Mouse (Mus musculus): Measurements from ENCODE around the gene Golga3. TPM values are rescaled to one million over a fixed set of nuclear protein-coding genes. Genes with fewer than 3 reads are reported as not detected.
A peak's percentile ranks its signal among the peaks of the same experiment; 100 is the strongest.

Golga3 gene
- polyA plus RNA-seq, 1 experiment from 2014 or later = 22.0 TPM

GRCm38 (mm10) chr5:110225056-110225455 is 48.6 kb downstream of the Golga3 start:
- H3K36me3 ChIP-seq (ENCODE audit: control insufficient read depth, insufficient read depth, low read length) = peaks cover 18% of the 10 kb centered on the region
- peaks cover 2% of the 10 kb centered on the region for H3K4me1 ChIP-seq (ENCODE audit: control insufficient read depth, insufficient read depth, low read length)
- 84% methylated on average over 3 of the region's 3 CpGs for WGBS
- no peaks in the 10 kb centered on the region for H3K27me3 ChIP-seq (ENCODE audit: control insufficient read depth, insufficient read depth, low read length)
- H3K4me3 ChIP-seq (replicated peaks; ENCODE audit: low read length) = no peak overlapping the region
- H3K27ac ChIP-seq (ENCODE audit: low read length) = no peak overlapping the region
- H3K4me2 ChIP-seq (ENCODE audit: low read depth, low read length) = no peak overlapping the region
- ATAC-seq (ENCODE audit: insufficient read depth, low FRiP score) = no peak
- no peak overlapping the region for H3K9ac ChIP-seq (ENCODE audit: low read length)
- no peaks in the 10 kb centered on the region for H3K9me3 ChIP-seq (replicated peaks; ENCODE audit: control insufficient read depth, low read length)

GRCm38 (mm10) chr5:110227336-110227883 is 50.9 kb downstream of the Golga3 start:
- Histone ChIP-seq H3K9ac (ENCODE audit: low read length) (no peak overlapping the region), H3K27me3 (ENCODE audit: control insufficient read depth, insufficient read depth, low read length) (no peaks in the 10 kb centered on the region), H3K27ac (ENCODE audit: low read length) (no peak overlapping the region), H3K36me3 (ENCODE audit: control insufficient read depth, insufficient read depth, low read length) (no peaks in the 10 kb centered on the region), H3K9me3 (replicated peaks; ENCODE audit: control insufficient read depth, low read length) (no peaks in the 10 kb centered on the region), H3K4me2 (ENCODE audit: low read depth, low read length) (no peak overlapping the region), H3K4me1 (ENCODE audit: control insufficient read depth, insufficient read depth, low read length) (peaks cover 13% of the 10 kb centered on the region), H3K4me3 (replicated peaks; ENCODE audit: low read length) (no peak overlapping the region)
- ATAC-seq (ENCODE audit: insufficient read depth, low FRiP score) = no peak
- WGBS = 42% methylated on average over 1 of the region's 1 CpGs

- Histone ChIP-seq H3K9ac (ENCODE audit: low read length) (peak overlapping the region; percentile 97), H3K27ac (ENCODE audit: low read length) (peak overlapping the region; percentile 98), H3K27me3 (ENCODE audit: control insufficient read depth, insufficient read depth, low read length) (no peaks in the 10 kb centered on the region), H3K9me3 (replicated peaks; ENCODE audit: control insufficient read depth, low read length) (no peaks in the 10 kb centered on the region), H3K4me1 (ENCODE audit: control insufficient read depth, insufficient read depth, low read length) (peaks cover 19% of the 10 kb centered on the region), H3K36me3 (ENCODE audit: control insufficient read depth, insufficient read depth, low read length) (no peaks in the 10 kb centered on the region), H3K4me2 (ENCODE audit: low read depth, low read length) (peak overlapping the region; percentile 72), H3K4me3 (replicated peaks; ENCODE audit: low read length) (peak overlapping the region; percentile 68)
- WGBS = 6% methylated on average over 8 of the region's 8 CpGs
- no peak for ATAC-seq (ENCODE audit: insufficient read depth, low FRiP score)
Measured at GRCm38 (mm10) chr5:110230401-110230779, 53.9 kb downstream of the Golga3 start.

GRCm38 (mm10) chr5:110230780-110231461 is 54.4 kb downstream of the Golga3 start, which contains the start of gene Ankle2:
Gene Ankle2, plus strand, starts transcription at chr5:110231004.
- WGBS = under 1% methylated on average over 81 of the region's 81 CpGs
- H3K4me1 ChIP-seq (ENCODE audit: control insufficient read depth, insufficient read depth, low read length) = peaks cover 19% of the 10 kb centered on the region
- 0 out of 2 replicates have a peak, but pooled peaks cover 2% of the 10 kb centered on the region for H3K36me3 ChIP-seq (ENCODE audit: control insufficient read depth, insufficient read depth, low read length)
- peak; percentile 98 for ATAC-seq (ENCODE audit: insufficient read depth, low FRiP score)
- peak within 1 kb of the TSS; percentile 98 for H3K27ac ChIP-seq (ENCODE audit: low read length)
- no peaks in the 10 kb centered on the region for H3K27me3 ChIP-seq (ENCODE audit: control insufficient read depth, insufficient read depth, low read length)
- H3K9ac ChIP-seq (ENCODE audit: low read length) = peak within 1 kb of the TSS; percentile 97
- H3K4me3 ChIP-seq (replicated peaks; ENCODE audit: low read length) = peak within 1 kb of the TSS; percentile 68
- no peaks in the 10 kb centered on the region for H3K9me3 ChIP-seq (replicated peaks; ENCODE audit: control insufficient read depth, low read length)
- peak within 1 kb of the TSS; percentile 72 for H3K4me2 ChIP-seq (ENCODE audit: low read depth, low read length)

- 38% methylated on average over 13 of the region's 13 CpGs for WGBS
- Histone ChIP-seq H3K9me3 (replicated peaks; ENCODE audit: control insufficient read depth, low read length) (no peaks in the 10 kb centered on the region), H3K4me2 (ENCODE audit: low read depth, low read length) (peak overlapping the region; percentile 66), H3K27ac (ENCODE audit: low read length) (no peak overlapping the region), H3K9ac (ENCODE audit: low read length) (peak overlapping the region; percentile 97), H3K36me3 (ENCODE audit: control insufficient read depth, insufficient read depth, low read length) (0 out of 2 replicates have a peak, but pooled peaks cover 6% of the 10 kb centered on the region), H3K27me3 (ENCODE audit: control insufficient read depth, insufficient read depth, low read length) (no peaks in the 10 kb centered on the region), H3K4me1 (ENCODE audit: control insufficient read depth, insufficient read depth, low read length) (peaks cover 19% of the 10 kb centered on the region), H3K4me3 (replicated peaks; ENCODE audit: low read length) (peak overlapping the region; percentile 68)
- ATAC-seq (ENCODE audit: insufficient read depth, low FRiP score) = no peak
Measured at GRCm38 (mm10) chr5:110231638-110232037, 55.1 kb downstream of the Golga3 start.

- 0 out of 2 replicates have a peak, but pooled peaks cover 6% of the 10 kb centered on the region for H3K36me3 ChIP-seq (ENCODE audit: control insufficient read depth, insufficient read depth, low read length)
- H3K9me3 ChIP-seq (replicated peaks; ENCODE audit: control insufficient read depth, low read length) = no peaks in the 10 kb centered on the region
- ATAC-seq (ENCODE audit: insufficient read depth, low FRiP score) = no peak
- H3K27ac ChIP-seq (ENCODE audit: low read length) = no peak overlapping the region
- 83% methylated on average over 6 of the region's 6 CpGs for WGBS
- peaks cover 19% of the 10 kb centered on the region for H3K4me1 ChIP-seq (ENCODE audit: control insufficient read depth, insufficient read depth, low read length)
- H3K4me3 ChIP-seq (replicated peaks; ENCODE audit: low read length) = peak overlapping the region; percentile 68; the same call in 1 of the 2 replicates
- no peaks in the 10 kb centered on the region for H3K27me3 ChIP-seq (ENCODE audit: control insufficient read depth, insufficient read depth, low read length)
- H3K9ac ChIP-seq (ENCODE audit: low read length) = no peak overlapping the region
- H3K4me2 ChIP-seq (ENCODE audit: low read depth, low read length) = peak overlapping the region; percentile 66
Measured at GRCm38 (mm10) chr5:110232346-110232745, 55.8 kb downstream of the Golga3 start.

- no peaks in the 10 kb centered on the region for H3K4me1 ChIP-seq (ENCODE audit: control insufficient read depth, insufficient read depth, low read length)
- no peak overlapping the region for H3K9ac ChIP-seq (ENCODE audit: low read length)
- ATAC-seq (ENCODE audit: insufficient read depth, low FRiP score) = no peak
- H3K9me3 ChIP-seq (replicated peaks; ENCODE audit: control insufficient read depth, low read length) = no peaks in the 10 kb centered on the region
- H3K4me2 ChIP-seq (ENCODE audit: low read depth, low read length) = no peak overlapping the region
- no peak overlapping the region for H3K4me3 ChIP-seq (replicated peaks; ENCODE audit: low read length)
- 77% methylated on average over 2 of the region's 2 CpGs for WGBS
- no peaks in the 10 kb centered on the region for H3K27me3 ChIP-seq (ENCODE audit: control insufficient read depth, insufficient read depth, low read length)
- peaks cover 24% of the 10 kb centered on the region for H3K36me3 ChIP-seq (ENCODE audit: control insufficient read depth, insufficient read depth, low read length)
- H3K27ac ChIP-seq (ENCODE audit: low read length) = no peak overlapping the region
Measured at GRCm38 (mm10) chr5:110244091-110244490, 67.6 kb downstream of the Golga3 start.

GRCm38 (mm10) chr5:110266941-110267340 is 90.4 kb downstream of the Golga3 start:
- Histone ChIP-seq H3K27ac (ENCODE audit: low read length) (no peak overlapping the region), H3K4me1 (ENCODE audit: control insufficient read depth, insufficient read depth, low read length) (peaks cover 8% of the 10 kb centered on the region; the same call in 1 of the 2 replicates), H3K27me3 (ENCODE audit: control insufficient read depth, insufficient read depth, low read length) (no peaks in the 10 kb centered on the region), H3K4me2 (ENCODE audit: low read depth, low read length) (no peak overlapping the region), H3K4me3 (replicated peaks; ENCODE audit: low read length) (no peak overlapping the region), H3K9me3 (replicated peaks; ENCODE audit: control insufficient read depth, low read length) (no peaks in the 10 kb centered on the region), H3K36me3 (ENCODE audit: control insufficient read depth, insufficient read depth, low read length) (peaks cover 13% of the 10 kb centered on the region), H3K9ac (ENCODE audit: low read length) (no peak overlapping the region)
- 86% methylated on average over 4 of the region's 4 CpGs for WGBS
- ATAC-seq (ENCODE audit: insufficient read depth, low FRiP score) = no peak

Data from stomach, embryonic 16.5 days (tissue).